Mouse (Mus musculus) lung, postnatal 0 days (tissue): ENCODE results near the gene Celf2.

Experiments
- CTCF ChIP-seq: IDR thresholded peaks from 2 replicates; pipeline ENCODE4 v1.5.1; 2016; ENCODE audit warnings: antibody characterized with exemption, mild to moderate bottlenecking
- EP300 ChIP-seq: IDR thresholded peaks from 2 replicates; pipeline ENCODE4 v1.6.1; 2016; ENCODE audit warnings: antibody characterized with exemption, mild to moderate bottlenecking, control low read depth

DNA sequence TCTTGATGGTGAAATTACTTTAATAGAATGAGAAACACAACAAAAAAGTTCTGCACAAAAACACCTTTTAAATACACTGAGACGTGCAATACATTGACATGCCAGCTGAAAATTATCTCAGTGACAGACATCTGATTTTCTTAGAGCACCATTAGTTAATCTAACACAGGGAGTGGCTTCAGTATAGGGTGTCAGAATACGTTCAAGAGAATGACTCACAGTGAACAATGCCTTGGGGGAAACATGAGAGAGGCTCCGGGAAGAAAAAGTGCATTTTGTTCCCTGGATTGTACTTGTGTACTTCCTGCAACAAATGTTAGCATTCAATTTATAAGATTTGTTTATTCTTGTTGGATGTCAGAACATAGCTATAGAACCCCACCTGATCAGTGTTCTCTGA, 487.2 kb downstream of the Celf2 start:
- TF ChIP-seq CTCF = no peak
- TF ChIP-seq EP300 = peak; percentile 76
